Mouse (Mus musculus) left cerebral cortex, postnatal 10 days (tissue): ENCODE results near the gene Adora3. TPM values are rescaled to one million over a fixed set of nuclear protein-coding genes. Genes with fewer than 3 reads are reported as not detected.

Experiments used
- DNase-seq, 2 experiments: peaks; one replicate each; pipeline ENCODE4 v3.0.0; 2021 to 2022; ENCODE audit warnings: low spot score in 2 of 2, mixed read lengths in 1 of 2; ENCODE audit errors: extremely low spot score in 1 of 2
- intact Hi-C: fragments of 180-260 bp; cut with DNase I; formaldehyde crosslinking; loops from one replicate; pipeline ENCODE4 v1.15.1; 2025
- total RNA-seq, 2 experiments: library from RNA; stranded (reverse); gene quantifications; 2 replicates each; pipeline ENCODE4 v1.2.3; 2021

Gene Adora3
- total RNA-seq, 2 experiments from 2014 or later: 0.39 to 0.45 TPM

DNA sequence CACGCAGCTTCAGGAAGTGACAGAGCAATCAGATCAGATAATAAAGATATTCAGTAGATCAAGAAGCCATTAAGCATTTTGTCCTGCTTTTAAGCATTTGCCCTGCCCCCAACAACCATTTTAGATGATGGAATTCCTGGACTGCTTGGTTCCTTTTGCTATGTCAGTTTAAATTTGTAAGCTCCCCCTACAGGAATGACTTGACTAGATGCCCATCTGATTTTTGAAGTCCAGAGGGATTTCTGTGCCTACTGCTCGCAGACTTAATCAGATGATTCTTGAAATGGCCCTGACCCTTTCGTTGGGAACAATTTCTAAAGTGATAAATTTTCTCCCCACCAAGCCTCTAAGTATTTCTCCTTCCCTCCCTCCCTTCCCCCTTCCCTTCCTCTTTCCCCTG, 1.9 kb downstream of the Adora3 start:
- intact Hi-C loops: no loop called here
- no peak for DNase-seq

DNA sequence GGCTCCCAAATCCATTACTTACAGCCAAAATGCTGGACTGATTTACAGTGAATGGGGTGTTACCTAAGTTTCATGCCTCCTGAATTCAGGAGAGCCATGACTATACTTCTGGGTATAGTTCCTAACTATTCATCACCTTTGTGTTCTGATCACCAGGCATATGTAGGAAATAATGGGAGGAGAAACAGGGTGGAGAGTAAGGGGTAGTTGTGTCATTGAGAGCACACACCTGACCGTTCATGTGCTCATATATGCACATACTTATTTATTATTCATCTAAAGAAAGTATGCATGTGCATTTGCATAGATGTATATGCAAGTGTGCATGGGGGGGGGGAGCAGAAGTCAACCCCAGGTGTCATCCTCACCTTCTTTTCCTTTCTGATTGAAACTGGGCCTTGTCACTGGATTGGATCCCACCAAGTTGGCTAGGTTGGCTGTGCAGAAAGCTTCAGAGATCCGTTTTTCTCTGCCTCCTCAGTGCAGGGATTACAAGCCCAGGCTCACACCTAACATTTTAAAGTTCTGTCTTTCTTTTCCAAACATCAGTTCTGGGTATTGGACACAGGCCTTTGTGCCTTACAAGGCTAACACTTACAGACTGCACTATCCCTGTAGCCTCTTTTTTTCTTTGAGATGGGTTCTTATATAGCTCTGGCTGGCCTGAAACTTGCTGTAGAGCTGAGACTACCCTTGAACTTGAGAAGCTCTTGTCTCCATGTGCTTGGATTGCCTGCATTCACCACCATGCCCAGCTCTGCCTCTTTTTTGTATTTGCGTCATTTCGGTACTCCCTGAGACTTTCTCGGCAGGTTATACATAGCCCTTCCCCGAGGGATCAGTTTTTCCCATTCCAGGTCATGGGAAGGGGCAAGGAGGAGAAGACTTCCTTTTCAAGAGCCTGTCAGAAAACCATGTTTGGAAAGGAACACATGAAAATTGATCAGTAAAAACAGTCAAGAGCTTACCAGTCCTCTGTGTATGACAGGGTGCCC, 3.1 kb downstream of the Adora3 start:
- intact Hi-C loops: no loop called here
- DNase-seq: no peak

DNA sequence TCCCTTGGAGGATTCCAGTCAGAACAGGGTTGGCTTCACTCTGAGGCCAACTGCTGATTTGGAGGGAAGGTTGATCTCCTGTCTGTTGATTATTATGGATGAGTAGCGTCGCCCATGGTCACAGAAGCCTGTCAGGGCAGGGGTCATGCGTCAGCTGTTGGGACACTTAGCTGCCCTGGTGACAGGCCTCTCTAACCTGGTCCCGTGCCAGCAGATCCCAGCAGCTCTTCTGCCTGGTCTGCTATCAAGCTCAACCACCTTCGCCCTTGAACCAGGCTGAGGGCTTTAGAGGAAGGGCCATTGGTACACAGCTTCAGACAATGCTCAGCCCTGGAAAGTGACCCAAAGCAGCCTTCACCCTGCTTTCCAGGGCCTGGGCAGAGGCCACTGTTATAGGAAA, 5.4 kb downstream of the Adora3 start:
- DNase-seq: no peak
- intact Hi-C loops: no loop called here

DNA sequence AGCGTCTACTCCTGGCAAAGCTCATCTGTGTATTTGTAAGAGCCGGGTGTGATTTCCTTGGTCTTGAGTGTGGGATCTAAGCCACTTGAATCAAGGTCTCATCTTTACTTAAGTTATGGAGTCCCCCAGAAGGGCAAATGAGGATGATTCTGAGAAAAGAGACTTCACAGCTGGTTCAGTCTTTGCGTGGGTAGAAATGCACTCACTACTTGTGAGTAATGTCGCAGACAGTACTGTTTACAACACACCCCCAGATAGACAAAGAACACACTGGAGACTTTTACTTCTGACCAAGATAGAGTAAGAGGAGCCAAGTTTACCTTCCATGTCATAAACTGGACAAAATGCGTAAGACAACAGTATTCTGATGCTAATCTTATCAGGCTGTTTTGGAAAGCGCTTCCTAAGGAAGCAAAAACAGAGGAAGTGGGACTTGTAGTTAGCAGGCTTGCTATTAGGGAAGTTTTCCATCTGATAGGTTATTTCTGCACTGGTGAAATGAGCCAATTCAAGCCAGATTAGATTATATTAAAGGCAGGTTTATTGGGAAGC, 6.7 kb downstream of the Adora3 start:
- intact Hi-C loops: no loop called here
- DNase-seq: no peak

DNA sequence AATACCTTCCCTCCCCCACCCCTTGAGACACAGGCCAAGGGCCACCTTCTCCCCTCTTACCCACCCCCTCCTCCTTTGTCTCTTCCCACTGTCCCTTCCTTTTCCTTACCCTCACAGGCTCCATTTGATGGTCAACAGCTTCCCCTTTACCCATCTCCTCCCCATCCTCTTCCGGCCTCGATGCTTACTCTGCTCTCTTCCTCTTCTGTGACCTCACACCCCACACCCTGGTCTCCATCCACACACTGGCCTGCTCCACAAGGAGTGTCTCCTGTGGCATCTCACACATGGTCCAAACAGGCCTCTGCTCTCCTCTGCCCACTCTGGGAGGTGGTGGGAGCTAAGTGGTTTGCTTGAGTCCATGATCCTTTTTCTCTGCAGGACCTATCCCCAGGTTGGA, 7.3 kb downstream of the Adora3 start:
- no peak for DNase-seq
- intact Hi-C loops: no loop called here

DNA sequence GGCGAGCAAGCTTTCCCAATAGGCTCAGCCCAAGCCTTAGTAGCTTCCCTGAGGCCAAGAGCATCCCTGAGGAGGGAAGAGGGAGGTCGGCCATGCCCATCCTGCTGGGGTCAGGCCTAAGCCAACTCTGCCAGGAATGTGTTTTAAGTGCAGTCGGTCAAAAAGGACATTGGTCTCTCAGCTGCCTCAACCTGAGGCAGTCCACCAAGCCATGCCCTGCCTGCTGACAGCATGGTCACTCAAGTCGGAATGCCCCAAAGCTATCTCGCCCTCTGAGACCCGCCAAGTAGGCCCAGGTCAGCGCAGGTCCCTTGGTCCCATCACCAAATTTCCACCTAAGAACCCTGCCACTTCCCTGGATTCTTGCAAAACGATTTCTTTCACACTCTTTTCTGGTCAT, 8.1 kb downstream of the Adora3 start:
- intact Hi-C loops: no loop called here
- DNase-seq: no peak

DNA sequence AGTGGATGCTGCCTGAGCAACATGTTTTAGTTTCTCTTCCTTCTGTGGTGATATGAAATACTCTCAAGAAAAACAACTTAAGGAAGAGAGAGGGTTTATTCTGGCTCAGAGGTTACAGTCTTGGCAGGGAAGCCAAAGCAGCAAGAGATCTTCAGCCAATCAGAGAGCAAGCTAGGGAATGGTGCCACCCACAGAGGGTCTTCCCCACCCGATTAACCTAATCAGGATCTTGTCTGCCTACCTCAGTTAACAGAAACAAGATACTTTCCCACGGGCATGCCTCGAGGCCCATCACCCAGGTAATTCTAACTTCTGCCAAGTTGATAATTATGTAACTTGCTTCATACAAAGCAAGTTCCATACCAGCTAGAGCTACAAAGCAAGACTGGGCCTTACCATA, 9.8 kb downstream of the Adora3 start:
- intact Hi-C loops: no loop called here
- no peak for DNase-seq

DNA sequence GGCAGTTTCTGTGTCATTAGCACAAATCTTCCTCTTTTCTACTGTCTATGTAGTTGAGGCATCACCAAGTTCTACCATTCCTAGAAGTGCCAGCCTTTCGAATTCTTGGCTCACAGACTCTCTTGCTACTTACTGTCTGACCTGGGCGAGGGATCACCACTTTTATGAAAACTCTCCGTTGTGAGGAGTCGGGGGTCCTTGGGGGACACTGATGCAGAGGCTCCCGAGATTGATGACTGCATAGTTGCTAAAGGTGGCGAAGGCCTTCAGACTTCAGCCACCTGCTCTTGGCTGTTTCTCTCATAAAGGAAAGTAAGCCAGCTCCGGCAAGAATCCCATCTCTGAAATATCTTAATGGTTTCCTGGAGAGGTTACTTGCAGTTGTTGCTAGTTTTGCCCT, 11.4 kb downstream of the Adora3 start:
- no peak for DNase-seq
- intact Hi-C loops: no loop called here

DNA sequence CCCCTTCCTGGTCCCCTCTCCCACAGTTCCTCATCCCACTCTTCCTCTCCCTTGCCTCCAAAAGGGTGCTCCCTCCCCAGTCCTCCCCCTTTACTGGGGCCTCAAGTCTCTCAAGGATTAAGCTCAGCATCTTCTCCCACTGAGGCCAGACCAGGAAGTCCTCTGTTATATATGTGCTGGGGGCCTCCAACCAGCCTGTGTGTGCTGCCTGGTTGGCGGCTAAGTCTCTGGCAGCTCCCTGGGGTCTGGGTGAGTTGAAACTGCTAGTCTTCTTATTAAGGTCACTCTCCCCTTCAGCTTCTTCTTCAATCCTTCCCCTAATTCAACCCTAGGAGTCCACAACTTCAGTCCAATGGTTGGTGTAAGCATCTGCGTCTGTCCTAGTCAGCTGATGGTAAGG, 12.5 kb downstream of the Adora3 start:
- intact Hi-C loops: no loop called here
- DNase-seq: no peak

DNA sequence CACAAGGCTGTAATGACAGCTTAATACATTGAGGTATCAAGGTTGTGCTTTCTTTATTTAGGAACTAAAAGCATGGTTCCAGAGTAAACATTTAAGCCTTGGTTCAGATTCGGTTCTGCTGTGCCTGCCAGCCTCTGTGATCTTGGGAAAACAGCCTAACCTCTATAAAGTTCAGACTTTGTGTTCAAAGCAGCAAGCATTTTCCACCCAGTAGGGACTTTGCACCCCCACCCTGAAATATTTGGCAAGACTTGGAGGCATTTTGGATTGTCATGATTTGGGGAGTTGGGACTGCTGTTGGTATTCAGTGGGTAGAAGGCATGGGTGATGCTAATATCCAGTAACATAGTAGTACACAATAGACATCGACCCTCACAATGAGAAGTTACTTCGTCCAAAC, 18.3 kb downstream of the Adora3 start:
- DNase-seq: no peak
- intact Hi-C loops: no loop called here

DNA sequence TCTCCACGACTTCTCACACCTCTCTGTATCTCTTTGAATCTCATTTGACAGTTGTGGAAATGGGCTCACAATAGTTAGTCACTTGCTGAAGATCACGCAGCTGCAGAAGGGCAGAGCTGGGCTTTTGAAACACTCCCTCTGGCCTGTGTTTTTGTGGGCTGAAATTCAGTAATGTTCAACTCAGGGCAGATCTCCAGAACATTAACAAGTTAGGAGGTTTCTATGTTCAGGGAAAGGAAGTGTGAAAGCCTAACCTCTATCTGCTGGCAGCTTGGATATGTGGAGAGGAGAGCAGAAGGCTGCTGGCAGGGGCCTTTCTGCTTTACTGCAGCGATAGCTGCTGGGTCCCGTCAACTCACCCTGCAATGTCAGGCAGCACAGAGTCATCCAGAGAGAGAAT, 19.6 kb downstream of the Adora3 start:
- intact Hi-C loops: loop anchor here (10.0 kb wide), 1 partner anchor 85 kb away; the partner anchor contains the start of gene Rap1a
- no peak for DNase-seq

DNA sequence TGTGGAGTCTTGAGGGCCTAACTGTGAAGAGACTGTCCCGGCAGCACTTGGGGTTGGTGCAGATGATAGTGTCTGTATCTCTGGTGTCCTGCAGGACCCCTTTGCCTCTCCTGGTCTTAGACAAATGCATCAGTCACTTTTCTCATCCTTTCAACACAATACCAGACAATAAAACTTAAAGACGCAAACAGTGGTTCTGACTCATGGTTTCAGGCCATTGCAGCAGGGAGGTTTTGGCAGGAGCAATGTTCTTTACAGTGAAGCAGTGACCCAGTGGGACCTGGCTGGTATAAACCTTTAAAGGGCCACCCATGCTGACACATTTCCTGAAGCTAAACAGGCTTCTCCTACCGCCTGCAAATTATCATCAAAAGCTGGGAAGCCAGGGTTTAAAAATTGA, 20.5 kb downstream of the Adora3 start:
- DNase-seq: no peak
- intact Hi-C loops: loop anchor here (10.0 kb wide), 1 partner anchor 86 kb away; the partner anchor contains the start of gene Rap1a

DNA sequence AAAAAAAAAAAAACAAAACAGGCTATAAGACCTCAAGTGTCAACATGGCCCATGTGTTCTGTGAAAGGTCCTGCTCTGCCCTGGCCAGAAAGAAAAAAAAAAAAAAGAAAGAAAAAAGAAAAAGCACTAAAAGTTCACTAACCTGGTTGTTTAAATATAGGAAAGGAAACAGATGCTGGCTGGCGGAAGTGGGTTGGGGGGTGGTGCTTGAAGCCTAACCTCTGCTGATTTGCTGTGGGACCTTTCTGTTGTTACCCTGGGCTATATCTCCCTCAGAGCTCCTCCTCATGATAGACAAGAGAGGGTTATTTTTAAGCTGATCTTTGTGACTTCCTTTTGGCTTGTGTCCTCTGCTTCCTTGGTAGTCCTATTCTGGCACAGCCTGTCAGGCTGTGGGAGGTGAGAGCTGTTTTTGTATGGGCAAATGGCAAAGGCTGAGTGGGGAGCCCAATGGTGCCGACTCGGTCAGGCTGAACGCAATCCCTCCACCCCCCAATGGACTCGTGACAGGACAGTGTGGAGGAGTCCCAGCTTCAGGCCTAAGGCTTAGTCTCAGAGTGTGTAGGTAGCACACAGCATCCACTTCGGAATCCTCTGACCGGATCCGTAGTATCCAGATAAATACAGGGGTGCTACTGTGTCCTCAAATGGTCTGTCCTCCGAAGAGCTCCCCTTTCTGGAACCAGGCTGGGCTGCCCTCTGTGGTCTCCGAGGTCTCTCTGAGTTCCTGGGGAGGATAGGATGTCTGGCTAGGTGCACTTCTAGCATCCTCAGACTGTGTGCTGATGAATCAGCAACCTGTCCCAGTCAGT, 21.3 kb downstream of the Adora3 start:
- intact Hi-C loops: loop anchor here (10.0 kb wide), 1 partner anchor 87 kb away; the partner anchor contains the start of gene Rap1a
- peak in 1 of 2 experiments; percentile 58 for DNase-seq

DNA sequence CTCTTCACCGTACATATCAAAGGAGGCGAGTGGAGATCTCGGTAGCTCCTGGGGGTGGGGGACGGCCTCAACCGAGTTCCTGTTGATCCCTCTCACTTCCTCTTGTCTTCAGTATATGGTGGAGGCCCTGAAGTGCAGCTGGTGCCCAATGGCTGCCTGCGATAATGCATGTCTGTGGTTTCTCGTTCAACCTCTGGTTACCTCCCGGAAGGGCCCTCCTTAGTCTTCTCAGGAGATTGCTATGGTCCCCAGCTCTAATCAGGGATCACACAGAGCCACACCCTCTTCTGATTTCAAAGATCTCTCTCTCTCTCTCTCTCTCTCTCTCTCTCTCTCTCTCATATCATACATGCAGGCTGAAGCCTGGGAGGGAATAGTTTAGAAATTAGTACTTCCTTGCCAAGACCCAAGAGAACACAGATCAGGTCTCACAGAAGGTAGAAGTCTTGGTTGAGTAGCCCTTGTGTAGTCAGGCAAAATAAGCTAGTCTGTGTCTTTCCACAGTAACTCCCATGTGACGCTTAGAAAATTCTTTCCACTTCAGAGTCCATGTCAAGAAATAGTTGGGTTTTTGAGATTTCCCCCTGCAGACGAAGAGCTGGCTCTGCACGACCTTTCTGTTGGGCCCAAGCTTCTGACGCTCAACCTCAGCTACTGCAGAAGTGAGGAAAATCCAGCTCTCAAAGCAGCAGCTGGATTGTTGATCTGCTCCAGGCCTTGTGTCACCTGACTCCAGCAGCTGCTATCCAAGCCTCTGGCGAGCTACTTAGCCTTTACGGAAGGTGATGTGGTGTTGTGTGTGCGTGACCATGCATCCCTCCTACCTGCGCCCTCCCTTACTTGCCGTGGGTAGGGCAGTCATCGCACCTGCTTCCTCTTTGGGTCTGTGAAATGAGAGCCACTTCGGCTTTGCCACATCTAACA, 22.2 kb downstream of the Adora3 start:
- DNase-seq: peak in 1 of 2 experiments; percentile 51
- intact Hi-C loops: loop anchor here (10.0 kb wide), 1 partner anchor 88 kb away; the partner anchor contains the start of gene Rap1a

DNA sequence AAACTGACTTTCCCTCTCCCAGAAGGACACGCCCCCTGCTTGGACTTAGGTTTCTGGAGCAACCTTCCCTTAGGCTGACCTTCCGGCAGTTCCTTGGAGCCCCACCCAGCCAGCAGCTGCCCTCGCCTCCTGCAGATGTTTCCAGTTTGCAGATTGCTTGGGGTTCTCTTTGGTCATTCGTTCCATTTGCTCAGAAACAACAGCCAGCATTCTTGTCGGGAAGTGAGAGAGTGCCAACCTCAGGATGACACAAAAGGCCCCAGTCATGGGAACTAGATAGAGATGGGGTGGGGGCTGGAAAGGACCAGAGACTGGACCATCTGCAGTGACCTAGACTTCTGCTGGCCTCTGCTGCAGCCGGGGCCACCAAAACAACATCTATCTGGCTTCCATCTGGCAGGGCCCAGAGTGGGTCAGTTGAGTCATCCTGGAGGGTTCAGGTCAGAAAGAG, 23.3 kb downstream of the Adora3 start:
- intact Hi-C loops: loop anchor here (10.0 kb wide), 1 partner anchor 89 kb away; the partner anchor contains the start of gene Rap1a
- DNase-seq: peak in 1 of 2 experiments; percentile 57

DNA sequence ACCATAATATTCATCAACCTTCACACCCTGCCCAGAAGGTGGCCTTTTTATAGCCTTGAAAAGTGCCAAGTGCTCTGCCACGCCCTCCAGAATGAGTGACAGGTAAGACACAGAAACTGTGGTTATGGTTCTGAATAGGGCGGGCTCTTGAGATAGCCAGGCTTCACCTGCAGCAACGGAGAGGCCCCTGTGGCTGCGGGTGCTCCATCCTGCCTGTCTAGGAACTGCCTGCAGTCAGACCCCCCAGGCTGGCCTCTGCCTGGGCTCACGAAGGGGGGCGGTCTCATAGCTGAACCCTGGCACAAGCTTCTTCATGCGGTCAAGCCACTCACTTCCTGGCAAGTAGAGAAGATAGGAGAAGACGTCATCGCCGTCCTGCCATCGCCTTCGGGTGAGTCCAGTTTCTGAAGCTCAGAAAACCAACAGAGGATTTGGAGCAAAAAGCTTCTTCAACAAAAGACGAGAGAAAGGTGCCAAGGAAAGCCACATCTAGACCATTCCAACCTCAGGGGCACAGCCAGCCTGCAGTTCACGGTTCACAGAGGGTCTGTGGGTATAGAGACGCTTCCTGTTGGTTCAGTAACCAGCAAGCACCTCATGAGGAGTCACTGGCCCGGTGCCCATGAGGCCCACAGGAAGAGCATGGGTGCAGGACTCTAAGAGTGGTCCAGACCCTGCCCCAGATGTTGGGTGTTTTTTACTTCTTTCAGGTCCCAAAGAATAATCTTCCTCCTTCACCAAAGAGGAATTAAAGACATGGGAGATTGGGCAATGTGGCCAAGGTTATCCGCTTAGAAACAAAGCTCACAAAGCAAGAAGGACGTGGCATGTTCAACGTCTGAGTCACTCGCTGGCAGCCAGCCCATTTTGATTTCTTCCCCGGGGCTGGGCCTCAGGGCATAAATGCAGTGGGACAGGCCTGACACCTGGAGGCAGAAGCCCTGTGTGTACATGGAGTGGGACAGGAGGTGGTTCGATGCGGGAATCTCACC, 24.2 kb downstream of the Adora3 start:
- intact Hi-C loops: loop anchor here (5.0 to 10.0 kb wide), 2 partner anchors 90 to 208 kb away; partner anchors contain the start of genes Ddx20 and Rap1a

DNA sequence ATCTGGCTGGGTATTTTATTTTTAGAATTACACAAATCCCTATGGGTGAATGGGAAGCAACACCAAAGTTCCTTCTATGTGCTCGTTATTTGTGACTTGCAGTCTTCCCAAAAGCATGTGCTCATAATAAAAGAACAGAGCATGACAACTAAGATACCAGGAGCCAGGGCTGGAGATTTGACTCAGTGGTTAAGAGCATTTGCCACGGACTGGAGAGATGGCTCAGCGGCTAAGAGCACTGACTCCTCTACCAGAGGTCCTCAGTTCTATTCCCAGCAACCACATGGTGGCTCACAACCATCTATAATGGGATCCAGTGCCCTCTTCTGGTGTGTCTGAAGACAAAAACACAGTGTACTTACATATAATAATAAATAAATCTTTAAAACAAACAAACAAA, 26.2 kb downstream of the Adora3 start:
- no peak for DNase-seq
- intact Hi-C loops: loop anchor here (5.0 to 10.0 kb wide), 2 partner anchors 92 to 210 kb away; partner anchors contain the start of genes Ddx20 and Rap1a

More for the DNA sequence above, 24.2 kb downstream of the Adora3 start:
- DNase-seq: peak in 1 of 2 experiments; percentile 92
